Mouse (Mus musculus) ES-E14 (cell line): Measurements from ENCODE around the gene Gmpr. TPM values are rescaled to one million over a fixed set of nuclear protein-coding genes. Genes with fewer than 3 reads are reported as not detected.

Experiments
- DNase-seq: peaks from one replicate; pipeline ENCODE4 v3.0.0-alpha.2; 2013; ENCODE audit warnings: low read depth, low spot score
- H3K27ac ChIP-seq: 2 replicates; pipeline ENCODE4 v1.5.1; 2012; ENCODE audit warnings: low read depth, mild to moderate bottlenecking, low read length, moderate library complexity, mixed read lengths; ENCODE audit not compliant: poor library complexity, insufficient read depth, severe bottlenecking
- H3K36me3 ChIP-seq: 2 replicates; pipeline ENCODE4 v1.6.1; 2012; ENCODE audit warnings: mild to moderate bottlenecking, low read length, moderate library complexity, mixed read lengths; ENCODE audit not compliant: control insufficient read depth, poor library complexity, insufficient read depth, severe bottlenecking
- H3K4me1 ChIP-seq, 2 experiments: fragments of 150-350 bp in 1 of 2; sonication (generic) in 1 of 2; 2 replicates each; pipeline ENCODE4 v1.6.1; 2012; ENCODE audit warnings: low read length in 2 of 2, mild to moderate bottlenecking in 1 of 2, mixed read lengths in 1 of 2; ENCODE audit not compliant: control insufficient read depth in 2 of 2, insufficient read depth in 2 of 2, poor library complexity in 1 of 2
- H3K4me3 ChIP-seq, 2 experiments: fragments of 150-350 bp in 1 of 2; sonication (generic) in 1 of 2; 2 replicates each; pipeline ENCODE4 v1.5.1; 2012; ENCODE audit warnings: low read length in 2 of 2, low read depth in 1 of 2, mild to moderate bottlenecking in 1 of 2, mixed read lengths in 1 of 2; ENCODE audit not compliant: insufficient read depth in 1 of 2, poor library complexity in 1 of 2, severe bottlenecking in 1 of 2
- H3K9ac ChIP-seq: 2 replicates; pipeline ENCODE4 v1.6.1; 2012; ENCODE audit warnings: low read depth, mild to moderate bottlenecking, low read length, mixed read lengths; ENCODE audit not compliant: poor library complexity, insufficient read depth, severe bottlenecking
- H3K9me3 ChIP-seq: fragments of 150-350 bp; sonication (generic); 2 replicates; pipeline ENCODE4 v1.6.1; 2012; ENCODE audit warnings: low read depth, mild to moderate bottlenecking, low read length; ENCODE audit not compliant: control insufficient read depth, insufficient read depth
- CHD2 ChIP-seq: IDR thresholded peaks from 2 replicates; pipeline ENCODE4 v1.6.1; 2014; ENCODE audit warnings: mild to moderate bottlenecking, low read depth, low read length, inconsistent platforms
- HCFC1 ChIP-seq: IDR thresholded peaks from 2 replicates; pipeline ENCODE4 v1.6.1; 2012; ENCODE audit warnings: low read length, inconsistent platforms, borderline replicate concordance; ENCODE audit not compliant: insufficient read depth
- MAFK ChIP-seq: IDR thresholded peaks from 2 replicates; pipeline ENCODE4 v1.6.1; 2014; ENCODE audit warnings: mild to moderate bottlenecking, low read depth, low read length, inconsistent platforms; ENCODE audit not compliant: insufficient read depth
- ZC3H11A ChIP-seq: IDR thresholded peaks from 2 replicates; pipeline ENCODE4 v1.6.1; 2012; ENCODE audit warnings: low read depth, mild to moderate bottlenecking, inconsistent platforms, low read length, borderline replicate concordance
- ZNF384 ChIP-seq: IDR thresholded peaks from 2 replicates; pipeline ENCODE4 v1.6.1; 2012; ENCODE audit warnings: low read depth, low read length, inconsistent platforms
- in situ Hi-C, 2 experiments: fragments of 600-800 bp; cut with MboI; formaldehyde crosslinking; loops; one replicate each; pipeline ENCODE4 v1.15.1; 2025; ENCODE audit warnings: low sequenced_read_pairs in 2 of 2, inconsistent platforms in 1 of 2; ENCODE audit not compliant: unreplicated experiment in 2 of 2
- total RNA-seq: library from RNA; depleted of rRNA; stranded (reverse); fragments of 300-350 nt; gene quantifications from 2 replicates; pipeline ENCODE4 v1.2.3, GENCODE M21; 2012; rRNA removed

The Gmpr gene
- total RNA-seq, 1 experiment, result 9.6 TPM

GRCm38 (mm10) chr13:45590898-45591297, 83.7 kb downstream of the Gmpr start:
- Histone ChIP-seq H3K4me1 (no peaks in the 10 kb centered on the region), H3K36me3 (no peaks in the 10 kb centered on the region), H3K4me3 (no peak overlapping the region), H3K9me3 (no peaks in the 10 kb centered on the region), H3K27ac (no peak overlapping the region), H3K9ac (no peak overlapping the region)
- no peak for DNase-seq
- in situ Hi-C loops, result no loop called here
- TF ChIP-seq HCFC1 (no peak), CHD2 (no peak), ZC3H11A (no peak), MAFK (no peak), ZNF384 (no peak)

- no peak for DNase-seq
- no peak overlapping the region for H3K4me3 ChIP-seq
- in situ Hi-C loops, result no loop called here
- no peaks in the 10 kb centered on the region for H3K36me3 ChIP-seq
- H3K4me1 ChIP-seq, result no peaks in the 10 kb centered on the region
- H3K9me3 ChIP-seq, result no peaks in the 10 kb centered on the region
- H3K27ac ChIP-seq, result no peak overlapping the region
- TF ChIP-seq ZC3H11A (no peak), ZNF384 (no peak), CHD2 (no peak), HCFC1 (no peak), MAFK (no peak)
- no peak overlapping the region for H3K9ac ChIP-seq
These were observed 86.7 kb downstream of the Gmpr start for GRCm38 (mm10) chr13:45593914-45594313.

GRCm38 (mm10) chr13:45595416-45595815, 88.2 kb downstream of the Gmpr start:
- Histone ChIP-seq H3K27ac (no peak overlapping the region), H3K9ac (no peak overlapping the region), H3K4me3 (no peak overlapping the region), H3K36me3 (no peaks in the 10 kb centered on the region), H3K9me3 (no peaks in the 10 kb centered on the region), H3K4me1 (no peaks in the 10 kb centered on the region)
- no peak for DNase-seq
- in situ Hi-C loops, result no loop called here
- TF ChIP-seq HCFC1 (no peak), ZC3H11A (no peak)

- DNase-seq, result no peak
- H3K36me3 ChIP-seq, result no peaks in the 10 kb centered on the region
- H3K4me3 ChIP-seq, result no peak overlapping the region
- in situ Hi-C loops, result no loop called here
- TF ChIP-seq ZC3H11A, result no peak
- TF ChIP-seq HCFC1, result no peak
- TF ChIP-seq CHD2, result no peak
- no peak for TF ChIP-seq ZNF384
- TF ChIP-seq MAFK, result no peak
- no peaks in the 10 kb centered on the region for H3K4me1 ChIP-seq
- H3K27ac ChIP-seq, result no peak overlapping the region
- no peaks in the 10 kb centered on the region for H3K9me3 ChIP-seq
- H3K9ac ChIP-seq, result no peak overlapping the region
These were observed 92.6 kb downstream of the Gmpr start for GRCm38 (mm10) chr13:45599831-45600230.

DNA sequence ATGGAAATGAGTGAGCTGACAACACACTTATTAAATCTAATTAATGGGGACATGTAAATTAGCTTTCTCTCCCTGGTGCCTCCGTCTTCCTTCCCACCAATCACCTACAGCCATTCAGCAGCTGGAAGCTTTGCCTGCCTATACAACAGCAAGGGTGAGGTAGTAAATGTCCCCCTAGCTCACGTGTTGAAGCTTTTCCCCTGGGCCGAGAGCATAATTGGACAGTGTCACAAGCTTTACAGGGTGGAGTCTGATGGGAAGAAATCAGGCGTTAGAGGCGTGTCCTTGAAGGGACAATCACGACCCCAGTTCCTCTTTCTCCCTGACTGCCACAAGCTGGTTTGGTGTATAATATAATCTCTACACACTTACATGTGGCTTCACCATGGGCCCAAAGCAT, 93.2 kb downstream of the Gmpr start:
- Histone ChIP-seq H3K4me1 (no peaks in the 10 kb centered on the region), H3K9me3 (no peaks in the 10 kb centered on the region), H3K9ac (no peak overlapping the region; the same call in 1 of the 2 replicates), H3K27ac (no peak overlapping the region), H3K4me3 (no peak overlapping the region), H3K36me3 (no peaks in the 10 kb centered on the region)
- TF ChIP-seq MAFK (no peak), CHD2 (no peak), HCFC1 (no peak), ZC3H11A (no peak), ZNF384 (no peak)
- DNase-seq, result no peak
- in situ Hi-C loops, result no loop called here

Other genes starting within 250 kb of the Gmpr start
- gene Mylip, start 117.7 kb upstream of the Gmpr start, total RNA-seq, result 2.0 and 2.2 TPM in 2 replicates